Mouse (Mus musculus) layer of hippocampus, adult 8-10 months (tissue): ENCODE results near the gene Mapk8ip2. TPM values are rescaled to one million over a fixed set of nuclear protein-coding genes. Genes with fewer than 3 reads are reported as not detected.
A peak's percentile ranks its signal among the peaks of the same experiment; 100 is the strongest.

Experiments used
- DNase-seq, 2 experiments: peaks; one replicate each; pipeline ENCODE4 v3.0.0; 2022; ENCODE audit warnings: low spot score in 2 of 2
- total RNA-seq, 4 experiments: library from RNA; stranded (reverse); gene quantifications; 2 replicates each; pipeline ENCODE4 v1.2.4; 2022

Mapk8ip2 gene
- total RNA-seq, 4 experiments from 2014 or later = 249 to 297 (median 274) TPM

- DNase-seq = no peak
Observed at GRCm38 (mm10) chr15:89452906-89453864, 528 bp upstream of the Mapk8ip2 start.

- no peak for DNase-seq
Observed at GRCm38 (mm10) chr15:89454857-89455256, 1.1 kb downstream of the Mapk8ip2 start.

- DNase-seq = no peak
Observed at GRCm38 (mm10) chr15:89455642-89456041, 1.9 kb downstream of the Mapk8ip2 start.

GRCm38 (mm10) chr15:89458942-89459341 is 5.2 kb downstream of the Mapk8ip2 start:
- no peak for DNase-seq

- DNase-seq = no peak
Observed at GRCm38 (mm10) chr15:89459821-89460220, 6.1 kb downstream of the Mapk8ip2 start.

- DNase-seq = no peak
Observed at GRCm38 (mm10) chr15:89460298-89460697, 6.6 kb downstream of the Mapk8ip2 start.

DNA sequence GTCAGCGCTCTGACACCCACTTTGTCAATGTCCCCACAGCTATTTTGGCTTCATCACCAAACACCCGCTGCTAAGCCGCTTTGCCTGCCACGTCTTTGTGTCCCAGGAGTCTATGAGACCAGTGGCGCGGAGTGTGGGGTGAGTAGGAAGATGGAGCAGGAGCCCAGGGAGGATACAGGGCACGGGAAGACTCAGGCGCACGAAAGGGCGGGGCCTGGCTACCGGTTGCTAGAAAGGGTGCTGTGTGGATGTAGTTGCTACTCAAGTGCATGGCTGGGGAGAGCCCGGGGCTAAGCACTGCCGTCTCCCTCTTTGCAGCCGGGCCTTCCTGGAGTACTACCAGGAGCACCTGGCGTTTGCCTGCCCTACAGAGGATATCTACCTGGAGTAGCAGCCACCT is 7.6 kb downstream of the Mapk8ip2 start:
- no peak for DNase-seq

DNA sequence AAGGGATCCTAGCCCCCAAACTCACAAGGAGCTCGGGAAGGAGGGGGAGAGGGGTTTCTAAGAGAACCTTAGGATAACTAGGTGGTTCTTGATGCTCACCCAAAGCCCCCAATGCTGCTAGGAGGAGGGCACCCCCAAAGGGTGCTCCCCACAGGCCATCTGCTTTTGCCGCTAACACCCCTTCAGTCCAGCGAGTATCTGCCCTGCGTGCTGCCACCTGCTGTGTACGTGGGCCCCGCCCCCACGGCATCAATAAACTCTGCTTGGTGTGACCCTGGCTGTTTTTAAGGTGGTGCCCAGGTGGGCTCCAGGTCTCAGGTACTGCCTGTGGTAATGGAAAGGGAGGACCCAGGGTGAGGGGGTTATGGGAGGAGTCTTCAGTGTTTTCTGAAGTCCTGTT is 8.5 kb downstream of the Mapk8ip2 start:
- no peak for DNase-seq

DNA sequence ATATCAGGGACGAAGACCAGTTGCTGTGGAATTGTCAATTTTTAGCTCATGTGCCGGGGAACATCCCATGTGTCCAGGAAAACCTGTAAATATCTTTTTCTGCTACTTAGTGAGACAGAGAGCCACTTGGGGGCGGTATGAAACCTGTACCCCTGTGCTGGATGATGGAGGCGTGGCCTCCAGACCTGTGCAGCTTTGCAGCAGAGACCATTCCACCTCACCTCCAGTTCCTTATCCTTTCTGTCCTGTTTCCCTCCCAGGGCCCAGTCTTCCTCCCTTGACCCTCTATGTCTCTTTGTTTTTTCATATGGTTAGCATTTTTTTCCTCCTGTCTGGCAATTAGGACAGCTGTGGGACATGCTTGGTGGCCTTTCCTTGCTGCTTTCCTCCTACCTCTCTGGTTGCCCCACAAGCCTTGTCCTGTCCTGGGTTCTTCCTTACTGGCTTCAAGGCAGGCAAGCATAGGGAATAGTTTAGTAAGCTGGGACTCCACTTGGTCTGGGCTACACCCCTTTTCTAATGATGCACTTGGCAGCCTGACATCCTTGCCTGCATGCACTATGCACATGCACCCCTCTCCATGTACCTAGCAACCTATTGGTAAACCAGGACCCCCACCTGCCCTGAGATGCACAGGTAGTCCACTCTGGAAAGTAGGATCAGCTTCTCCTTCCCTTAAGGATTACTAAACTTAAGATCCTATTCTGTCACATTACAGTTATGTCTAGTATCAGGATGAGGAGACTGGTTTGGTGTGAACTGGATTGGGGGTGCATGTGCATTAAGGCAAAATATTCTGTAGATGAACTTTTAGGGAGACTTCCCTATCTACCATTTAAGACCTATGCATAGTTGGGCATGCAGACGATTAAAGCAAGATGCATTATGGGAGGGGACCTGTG is 9.9 kb downstream of the Mapk8ip2 start:
- DNase-seq = no peak

GRCm38 (mm10) chr15:89465052-89465451 is 11.3 kb downstream of the Mapk8ip2 start:
- DNase-seq = no peak

DNA sequence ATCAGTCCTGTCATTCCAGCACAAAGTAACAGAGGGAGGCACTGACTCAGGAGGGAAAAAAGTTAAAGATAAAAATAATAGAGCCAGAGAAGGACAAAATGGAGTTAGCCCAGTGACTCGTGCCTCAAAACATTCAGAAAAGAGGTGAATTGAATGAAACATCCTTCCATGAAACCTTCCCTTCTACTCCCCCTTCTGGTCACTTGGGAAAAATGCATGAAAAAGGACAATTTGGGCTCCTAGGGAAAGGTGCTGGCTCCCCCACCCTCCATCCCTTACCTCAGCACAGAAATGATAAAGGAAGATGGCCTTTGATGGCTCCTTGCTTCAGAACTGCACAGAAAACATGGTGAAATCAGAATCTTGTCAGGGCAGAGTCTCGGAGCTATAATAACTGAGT is 14.9 kb downstream of the Mapk8ip2 start:
- DNase-seq = no peak

GRCm38 (mm10) chr15:89471476-89471875 is 17.8 kb downstream of the Mapk8ip2 start:
- no peak for DNase-seq

DNA sequence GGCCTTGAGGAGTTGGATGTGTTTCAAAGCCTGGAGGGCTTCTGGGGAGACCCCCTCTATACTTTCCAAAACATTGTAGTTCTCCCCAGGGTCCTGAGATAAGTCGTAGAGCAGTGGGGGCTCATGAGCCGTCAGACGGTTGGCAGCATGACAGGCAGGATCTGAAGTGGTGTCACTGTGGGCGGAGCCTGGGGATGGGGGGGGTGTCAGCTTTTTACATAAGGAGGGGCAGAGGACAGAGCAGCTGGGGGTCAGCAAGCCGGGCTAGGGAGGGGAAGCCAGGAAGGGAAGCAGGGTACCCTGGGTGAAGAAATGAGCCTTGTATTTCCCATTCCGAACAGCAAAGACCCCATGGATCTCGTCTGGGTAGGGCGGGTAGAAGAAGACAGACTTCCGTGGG is 19.7 kb downstream of the Mapk8ip2 start:
- DNase-seq = no peak

GRCm38 (mm10) chr15:89473921-89474320 is 20.2 kb downstream of the Mapk8ip2 start:
- DNase-seq = no peak

DNA sequence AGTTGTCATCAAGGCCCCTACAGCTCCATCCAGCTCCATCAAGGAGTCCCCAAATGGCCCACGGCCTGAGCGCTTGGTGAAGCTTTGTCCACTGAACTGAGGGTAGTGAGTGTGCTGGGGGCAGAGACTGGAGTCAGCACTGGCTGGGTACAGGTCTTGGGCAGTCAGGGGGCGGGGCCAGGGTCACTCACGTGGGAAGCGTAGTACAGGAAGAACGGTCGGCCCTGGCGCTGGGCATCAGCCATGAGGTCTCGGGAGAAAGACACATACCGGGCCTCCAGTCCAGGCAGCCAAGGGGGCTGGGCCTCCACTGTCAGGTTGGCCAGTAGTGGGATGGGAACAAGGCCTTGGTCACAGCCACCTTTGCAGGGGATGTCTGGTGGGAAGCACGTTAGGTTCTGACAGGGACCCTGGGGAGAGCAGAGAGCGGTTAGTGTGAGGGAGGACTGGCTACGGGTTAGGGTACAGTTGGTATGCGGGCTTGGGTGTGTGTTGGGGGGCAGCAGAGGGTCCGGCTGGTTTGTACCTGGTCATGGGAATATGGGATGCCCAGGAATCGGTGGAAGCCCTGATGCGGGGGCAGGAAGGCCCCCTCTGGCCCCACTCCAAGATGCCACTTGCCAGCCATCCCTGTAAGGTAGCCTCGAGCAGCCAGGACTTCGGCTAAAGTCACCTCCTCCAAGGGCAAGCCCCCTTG is 21.0 kb downstream of the Mapk8ip2 start:
- no peak for DNase-seq

DNA sequence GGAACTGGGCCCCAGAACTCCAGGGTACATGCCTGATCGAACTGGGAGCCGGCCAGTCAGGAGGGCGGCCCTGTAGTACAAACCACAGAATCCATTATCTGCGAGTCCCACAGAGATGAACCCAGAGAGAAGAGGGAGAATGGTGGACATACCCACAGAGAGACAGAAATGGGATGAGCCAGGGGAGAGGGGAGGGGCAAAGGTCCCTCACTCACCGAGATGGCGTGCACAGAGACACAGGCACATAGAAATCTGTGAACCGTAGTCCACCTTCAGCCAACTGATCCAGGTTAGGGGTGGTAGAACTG is 21.5 kb downstream of the Mapk8ip2 start:
- no peak for DNase-seq

DNA sequence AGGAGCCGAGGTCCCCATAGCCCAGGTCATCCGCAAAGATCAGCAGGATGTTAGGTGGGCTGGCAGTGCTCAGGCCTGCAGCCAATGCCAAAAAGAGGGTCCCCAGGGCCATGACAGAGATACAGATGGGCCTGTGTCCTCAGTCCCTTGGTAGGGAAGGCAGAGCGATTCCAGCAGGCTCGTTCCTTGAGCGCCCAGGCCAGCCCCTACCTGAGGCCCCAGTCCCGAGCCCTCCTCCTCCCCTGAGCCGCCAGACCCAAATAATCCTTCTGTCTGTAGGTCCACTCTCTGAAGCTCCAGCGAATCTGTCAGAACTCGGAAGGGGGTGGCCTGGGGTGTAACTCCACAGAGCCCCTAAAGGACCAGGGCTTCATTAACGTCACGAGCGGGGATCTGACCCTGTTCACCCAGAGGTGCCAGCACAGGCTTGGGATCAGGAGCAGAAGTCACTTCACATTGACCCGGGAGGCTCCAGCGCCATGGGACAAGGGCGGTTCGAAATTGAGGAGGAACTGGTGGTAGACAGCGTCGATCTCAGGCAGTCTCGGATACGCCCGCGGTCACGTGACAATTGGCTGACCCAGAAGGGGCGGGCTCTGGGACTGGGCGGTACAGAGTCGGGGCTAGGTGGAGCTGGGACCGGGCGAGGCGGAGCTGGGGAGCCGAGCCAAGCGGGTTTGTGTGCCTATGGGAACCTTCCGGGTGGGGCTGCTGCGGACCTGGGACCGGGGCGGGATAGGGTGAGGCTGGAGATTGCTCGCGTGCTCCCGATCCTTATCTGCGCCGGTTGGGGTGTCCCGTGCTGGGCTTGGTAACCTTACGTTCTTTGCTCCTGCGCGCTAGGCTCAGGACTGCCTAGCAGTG is 22.1 kb downstream of the Mapk8ip2 start:
- peak; percentile 89 to 92 for DNase-seq

- DNase-seq = no peak
Observed at GRCm38 (mm10) chr15:89476475-89476815, 22.7 kb downstream of the Mapk8ip2 start.

DNA sequence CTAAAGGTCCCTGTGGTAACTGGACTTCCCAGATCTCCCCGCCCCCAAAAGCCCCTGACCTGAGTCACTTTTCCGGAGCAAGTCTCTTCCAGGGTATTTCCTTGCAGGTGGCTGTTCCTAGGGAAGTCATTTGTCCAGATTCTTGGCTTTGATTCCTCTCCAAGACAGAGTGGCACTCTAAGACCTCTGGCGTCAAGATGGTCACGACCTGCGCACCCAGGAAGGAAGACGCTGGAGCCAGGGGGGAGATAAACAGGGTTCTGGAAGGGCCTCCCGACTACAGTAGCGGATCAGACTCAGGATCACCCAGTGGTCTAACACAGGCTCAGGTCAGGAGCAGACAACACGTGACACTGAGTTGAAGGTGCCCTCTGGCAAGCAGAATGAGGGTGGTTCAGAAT is 23.4 kb downstream of the Mapk8ip2 start, which contains the start of gene Arsa:
Gene Arsa, minus strand, starts transcription at position 335 of the 401 bp plus-strand sequence.
- no peak for DNase-seq

DNA sequence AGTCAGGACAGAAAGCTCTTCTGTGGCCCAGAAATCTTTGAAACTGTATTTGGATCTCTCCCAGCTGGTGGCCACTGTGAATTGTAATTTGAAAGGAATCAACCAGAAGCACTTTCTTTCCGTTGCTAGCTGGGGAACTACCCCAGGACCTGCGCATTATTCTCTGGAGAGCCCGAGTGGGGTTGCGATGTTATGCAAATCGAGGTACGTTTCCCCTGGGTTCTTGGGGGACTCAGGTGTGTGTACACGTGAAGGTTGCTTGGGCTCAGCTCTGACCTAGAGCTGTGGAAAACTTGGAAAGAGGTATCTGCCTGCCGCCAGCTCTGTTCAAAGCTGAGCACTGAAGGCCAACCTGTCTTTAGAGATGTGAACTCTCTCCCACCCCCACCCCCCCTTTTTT is 24.1 kb downstream of the Mapk8ip2 start:
- DNase-seq = no peak

DNA sequence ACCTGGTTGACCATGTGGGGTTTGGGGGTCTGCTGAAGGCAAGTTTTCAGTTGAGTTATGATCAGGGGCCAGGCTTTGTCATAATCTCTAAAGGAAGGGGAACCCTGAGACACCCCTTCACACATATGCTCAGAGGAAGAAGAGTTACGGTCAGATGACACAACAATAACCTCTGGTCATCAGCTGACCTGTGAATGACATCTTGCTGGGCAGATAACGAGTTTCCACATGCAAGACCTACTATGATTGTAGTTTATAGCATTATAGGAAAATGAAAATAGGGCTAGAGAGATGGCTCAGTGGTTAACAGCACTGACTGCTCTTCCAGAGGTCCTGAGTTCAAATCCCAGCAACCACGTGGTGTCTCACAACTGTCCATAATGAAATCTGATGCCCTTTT is 24.9 kb downstream of the Mapk8ip2 start:
- DNase-seq = no peak
